Mouse (Mus musculus): ENCODE data around the gene Pkd1l3. TPM values are rescaled to one million over a fixed set of nuclear protein-coding genes. Genes with fewer than 3 reads are reported as not detected.

The Pkd1l3 gene
- polyA plus RNA-seq, 1 experiment from 2014 or later = 0.13 TPM

- no peak for ATAC-seq (ENCODE audit: insufficient number of reproducible peaks, insufficient read depth, low FRiP score, low TSS enrichment)
- Histone ChIP-seq H3K27me3 (no peaks in the 10 kb centered on the region), H3K36me3 (peaks cover 55% of the 10 kb centered on the region), H3K9ac (no peak overlapping the region), H3K4me3 (no peak overlapping the region), H3K27ac (no peak overlapping the region), H3K4me2 (replicated peaks) (no peak overlapping the region), H3K9me3 (no peaks in the 10 kb centered on the region), H3K4me1 (no peaks in the 10 kb centered on the region)
- WGBS = 84% methylated on average over 3 of the region's 3 CpGs
These were observed 67.2 kb downstream of the Pkd1l3 start for GRCm38 (mm10) chr8:109681535-109681934.

- H3K9ac ChIP-seq = no peak overlapping the region
These were observed 67.8 kb downstream of the Pkd1l3 start for GRCm38 (mm10) chr8:109682120-109682519.

GRCm38 (mm10) chr8:109687248-109687647 lies 72.9 kb downstream of the Pkd1l3 start:
- no peak overlapping the region for H3K27ac ChIP-seq
- H3K4me3 ChIP-seq = no peak overlapping the region
- 94% methylated on average over 5 of the region's 5 CpGs for WGBS
- H3K4me1 ChIP-seq = peaks cover 17% of the 10 kb centered on the region
- no peak overlapping the region for H3K9ac ChIP-seq
- no peak overlapping the region for H3K4me2 ChIP-seq (replicated peaks)
- no peak for ATAC-seq (ENCODE audit: insufficient number of reproducible peaks, insufficient read depth, low FRiP score, low TSS enrichment)
- H3K36me3 ChIP-seq = peaks cover 6% of the 10 kb centered on the region
- H3K27me3 ChIP-seq = no peaks in the 10 kb centered on the region
- no peaks in the 10 kb centered on the region for H3K9me3 ChIP-seq

More at GRCm38 (mm10) chr8:109682120-109682519, 67.8 kb downstream of the Pkd1l3 start:
- Histone ChIP-seq H3K36me3 (peaks cover 49% of the 10 kb centered on the region), H3K9me3 (no peaks in the 10 kb centered on the region), H3K4me1 (no peaks in the 10 kb centered on the region), H3K27me3 (no peaks in the 10 kb centered on the region), H3K27ac (no peak overlapping the region), H3K4me3 (no peak overlapping the region), H3K4me2 (replicated peaks) (no peak overlapping the region)
- WGBS = 92% methylated on average over 5 of the region's 5 CpGs
- no peak for ATAC-seq (ENCODE audit: insufficient number of reproducible peaks, insufficient read depth, low FRiP score, low TSS enrichment)

GRCm38 (mm10) chr8:109691769-109692168 lies 77.5 kb downstream of the Pkd1l3 start:
- Histone ChIP-seq H3K4me3 (peak overlapping the region; percentile 99), H3K36me3 (no peaks in the 10 kb centered on the region), H3K27ac (no peak overlapping the region), H3K9me3 (no peaks in the 10 kb centered on the region), H3K9ac (peak overlapping the region; percentile 96), H3K4me1 (peaks cover 17% of the 10 kb centered on the region), H3K27me3 (no peaks in the 10 kb centered on the region), H3K4me2 (replicated peaks) (peak overlapping the region; percentile 72)
- no peak for ATAC-seq (ENCODE audit: insufficient number of reproducible peaks, insufficient read depth, low FRiP score, low TSS enrichment)
- 53% methylated on average over 5 of the region's 5 CpGs for WGBS

GRCm38 (mm10) chr8:109692443-109693145 lies 78.3 kb downstream of the Pkd1l3 start:
- WGBS = under 1% methylated on average over 38 of the region's 38 CpGs
- no peaks in the 10 kb centered on the region for H3K36me3 ChIP-seq
- peak overlapping the region; percentile 72 for H3K4me2 ChIP-seq (replicated peaks)
- no peaks in the 10 kb centered on the region for H3K9me3 ChIP-seq
- H3K4me1 ChIP-seq = peaks cover 17% of the 10 kb centered on the region
- ATAC-seq (ENCODE audit: insufficient number of reproducible peaks, insufficient read depth, low FRiP score, low TSS enrichment) = peak; percentile 53
- no peaks in the 10 kb centered on the region; the same call in 1 of the 2 replicates for H3K27me3 ChIP-seq
- peak overlapping the region; percentile 99 for H3K4me3 ChIP-seq
- peak overlapping the region; percentile 96 for H3K9ac ChIP-seq
- peak overlapping the region; percentile 74 for H3K27ac ChIP-seq

- Histone ChIP-seq H3K4me1 (peaks cover 17% of the 10 kb centered on the region), H3K4me3 (peak within 1 kb of the TSS; percentile 99), H3K4me2 (replicated peaks) (peak within 1 kb of the TSS; percentile 80), H3K36me3 (no peaks in the 10 kb centered on the region), H3K9ac (peak within 1 kb of the TSS; percentile 96), H3K9me3 (no peaks in the 10 kb centered on the region), H3K27me3 (no peaks in the 10 kb centered on the region; the same call in 1 of the 2 replicates), H3K27ac (peak within 1 kb of the TSS; percentile 74)
- WGBS = under 1% methylated on average over 57 of the region's 57 CpGs
- peak; percentile 92 for ATAC-seq (ENCODE audit: insufficient number of reproducible peaks, insufficient read depth, low FRiP score, low TSS enrichment)
These were observed 79.0 kb downstream of the Pkd1l3 start, which contains the start of gene Ist1 for GRCm38 (mm10) chr8:109693146-109693900. Gene Ist1 (minus strand): TSS chr8:109693260.

- no peaks in the 10 kb centered on the region for H3K36me3 ChIP-seq
- H3K9me3 ChIP-seq = no peaks in the 10 kb centered on the region
- H3K27ac ChIP-seq = no peak overlapping the region
- H3K4me1 ChIP-seq = peaks cover 17% of the 10 kb centered on the region
- no peak for ATAC-seq (ENCODE audit: insufficient number of reproducible peaks, insufficient read depth, low FRiP score, low TSS enrichment)
- H3K9ac ChIP-seq = no peak overlapping the region
- WGBS = 38% methylated on average over 6 of the region's 6 CpGs
- 0 out of 2 replicates have a peak overlapping the region, but pooled peaks have one; percentile 80 for H3K4me2 ChIP-seq (replicated peaks)
- no peak overlapping the region for H3K4me3 ChIP-seq
- no peaks in the 10 kb centered on the region; the same call in 1 of the 2 replicates for H3K27me3 ChIP-seq
These were observed 79.8 kb downstream of the Pkd1l3 start for GRCm38 (mm10) chr8:109694154-109694553.

GRCm38 (mm10) chr8:109697754-109698153 lies 83.4 kb downstream of the Pkd1l3 start:
- ATAC-seq (ENCODE audit: insufficient number of reproducible peaks, insufficient read depth, low FRiP score, low TSS enrichment) = no peak
- 75% methylated on average over 1 of the region's 1 CpGs for WGBS

GRCm38 (mm10) chr8:109698477-109698876 lies 84.2 kb downstream of the Pkd1l3 start:
- no peak for ATAC-seq (ENCODE audit: insufficient number of reproducible peaks, insufficient read depth, low FRiP score, low TSS enrichment)
- H3K4me2 ChIP-seq (replicated peaks) = no peak overlapping the region
- no peaks in the 10 kb centered on the region for H3K4me1 ChIP-seq
- H3K9me3 ChIP-seq = no peaks in the 10 kb centered on the region
- 76% methylated on average over 3 of the region's 3 CpGs for WGBS
- H3K27me3 ChIP-seq = no peaks in the 10 kb centered on the region; the same call in 1 of the 2 replicates
- H3K4me3 ChIP-seq = no peak overlapping the region
- H3K36me3 ChIP-seq = no peaks in the 10 kb centered on the region
- no peak overlapping the region for H3K9ac ChIP-seq
- no peak overlapping the region for H3K27ac ChIP-seq

More at GRCm38 (mm10) chr8:109697754-109698153, 83.4 kb downstream of the Pkd1l3 start:
- Histone ChIP-seq H3K4me2 (replicated peaks) (no peak overlapping the region), H3K9ac (no peak overlapping the region), H3K9me3 (no peaks in the 10 kb centered on the region), H3K36me3 (no peaks in the 10 kb centered on the region), H3K4me3 (no peak overlapping the region), H3K27me3 (no peaks in the 10 kb centered on the region; the same call in 1 of the 2 replicates), H3K4me1 (no peaks in the 10 kb centered on the region), H3K27ac (no peak overlapping the region)

GRCm38 (mm10) chr8:109704565-109705319 lies 90.4 kb downstream of the Pkd1l3 start:
- 13% methylated on average over 24 of the region's 24 CpGs for WGBS
- peak overlapping the region; percentile 96 for H3K9ac ChIP-seq
- no peak overlapping the region for H3K27ac ChIP-seq
- ATAC-seq (ENCODE audit: insufficient number of reproducible peaks, insufficient read depth, low FRiP score, low TSS enrichment) = 0 out of 2 replicates have a peak, but pooled peaks have one; percentile 11
- H3K9me3 ChIP-seq = no peaks in the 10 kb centered on the region
- peaks cover 29% of the 10 kb centered on the region for H3K4me1 ChIP-seq
- H3K27me3 ChIP-seq = no peaks in the 10 kb centered on the region
- H3K4me2 ChIP-seq (replicated peaks) = peak overlapping the region; percentile 87
- peaks cover 19% of the 10 kb centered on the region for H3K36me3 ChIP-seq
- H3K4me3 ChIP-seq = peak overlapping the region; percentile 93
